Mouse (Mus musculus): ENCODE results near the gene Eif4e2.

The Eif4e2 gene

DNA sequence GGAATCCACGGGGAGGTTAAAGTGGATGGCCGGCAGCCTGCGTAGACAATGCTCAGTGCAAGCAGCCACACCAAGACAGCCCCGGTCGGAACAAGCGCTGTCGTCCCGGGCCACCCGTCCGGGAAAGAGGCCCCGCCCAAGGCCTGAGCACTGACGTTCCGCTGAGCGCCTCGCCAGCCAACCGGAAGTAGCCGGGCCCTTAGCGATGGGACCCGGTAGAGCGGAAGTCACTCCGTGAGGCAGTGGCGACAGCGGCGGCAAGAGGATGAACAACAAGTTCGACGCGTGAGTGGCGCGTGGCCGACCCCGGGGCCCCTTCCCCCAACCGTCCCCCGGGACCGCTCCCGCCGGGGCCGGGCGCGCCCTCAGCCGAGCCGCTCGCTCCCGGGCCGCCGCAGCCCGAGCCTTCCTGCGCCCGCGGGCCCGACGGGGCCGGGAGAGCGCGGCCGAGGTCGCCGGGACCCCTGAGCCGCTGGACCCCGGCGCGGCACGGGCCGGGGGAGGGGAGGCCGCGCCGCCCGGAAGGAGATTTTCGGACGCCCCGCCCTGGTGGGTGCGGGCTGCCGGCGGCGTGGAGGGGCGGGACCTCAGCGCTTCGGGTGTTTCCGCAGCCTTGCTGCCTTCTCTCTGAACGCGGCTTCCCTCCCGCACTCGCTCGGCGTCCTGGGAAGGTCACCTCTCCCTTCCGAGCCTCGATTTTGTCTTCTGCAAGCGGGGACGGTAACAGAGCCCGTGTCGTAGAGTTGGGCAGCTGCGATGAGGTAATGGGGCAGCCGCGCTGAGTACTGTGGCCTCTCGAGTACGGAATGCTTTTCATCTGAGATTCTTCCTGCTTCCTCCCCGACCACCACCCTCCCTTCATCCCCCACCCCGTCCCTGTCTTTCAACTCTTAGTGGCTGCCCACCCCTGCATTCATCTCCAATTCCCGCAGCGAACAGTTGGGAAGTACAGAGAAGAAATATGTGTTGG, at the start of gene Eif4e2:
Eif4e2 (plus strand) TSS at position 180 of the 970 bp plus-strand sequence.
- DNase-seq: peak; percentile 95

DNA sequence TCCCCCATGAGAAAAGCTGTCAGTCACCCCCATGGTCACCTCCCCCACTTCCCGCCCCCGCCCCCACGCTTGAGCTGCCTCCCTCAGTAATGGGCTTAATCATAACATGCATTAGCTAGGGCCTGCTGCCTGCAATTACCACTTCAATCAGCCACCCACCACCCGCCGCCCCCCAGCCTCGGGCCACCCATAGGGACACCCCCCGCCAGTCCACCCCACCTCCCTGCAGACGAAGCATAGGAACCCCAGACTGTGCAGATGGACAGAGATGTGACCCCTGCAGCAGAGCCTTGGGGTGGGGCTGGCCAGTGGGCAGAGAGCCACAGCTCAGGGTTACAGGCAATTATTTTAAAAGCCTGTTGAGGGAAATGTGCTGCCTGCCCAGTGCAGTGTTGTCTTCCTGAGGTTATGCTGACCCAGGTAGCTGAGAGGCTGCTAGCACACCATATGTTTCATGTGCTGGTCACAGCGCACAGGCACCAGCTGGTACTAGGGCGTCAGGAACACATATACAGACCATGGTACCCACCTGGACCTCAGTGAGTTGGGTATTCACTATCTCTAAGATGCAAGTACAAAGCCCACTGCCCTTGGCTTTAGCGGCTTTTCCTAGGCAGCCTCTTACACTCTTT, 49.4 kb upstream of the Eif4e2 start:
- no peak for DNase-seq

DNA sequence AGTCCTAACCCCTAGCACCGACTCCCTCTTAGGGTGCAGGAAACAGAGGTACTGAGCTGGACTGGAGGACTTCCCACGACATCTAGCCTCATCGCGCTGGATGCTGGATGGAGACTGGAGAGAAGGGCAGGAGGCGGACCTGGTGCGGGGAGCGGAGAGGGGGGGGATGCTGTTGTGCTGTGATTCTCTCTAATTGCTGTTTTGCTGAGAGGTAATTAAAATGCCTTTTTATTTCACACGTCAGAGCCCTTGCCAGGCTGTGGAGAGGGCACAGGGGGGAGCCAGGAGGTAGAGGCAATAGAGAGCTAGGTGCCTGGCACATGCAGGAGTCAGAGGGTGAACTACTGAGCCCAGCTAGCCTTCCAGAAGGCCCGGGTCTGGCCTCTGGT, 48.9 kb upstream of the Eif4e2 start:
- DNase-seq: no peak

DNA sequence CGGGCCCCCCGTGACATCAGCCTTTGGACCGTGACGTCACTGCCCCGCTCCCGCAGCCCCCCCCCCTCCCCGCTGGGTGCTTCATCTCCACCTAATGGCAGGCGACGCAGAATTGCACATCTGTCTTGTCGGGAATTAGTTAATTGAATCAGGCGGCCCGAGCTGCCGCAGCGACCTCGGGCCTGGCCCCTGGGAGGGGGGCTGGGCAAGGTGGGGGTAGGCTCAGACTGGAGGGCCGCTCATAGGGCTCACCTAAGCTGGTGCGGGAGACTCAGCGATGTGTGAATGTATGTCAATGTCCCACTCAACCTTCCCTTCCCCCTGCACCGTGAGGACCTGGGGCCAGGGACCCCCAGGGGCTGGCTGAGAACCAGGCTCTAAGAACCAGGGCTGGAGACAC, 43.3 kb upstream of the Eif4e2 start:
- DNase-seq: no peak

DNA sequence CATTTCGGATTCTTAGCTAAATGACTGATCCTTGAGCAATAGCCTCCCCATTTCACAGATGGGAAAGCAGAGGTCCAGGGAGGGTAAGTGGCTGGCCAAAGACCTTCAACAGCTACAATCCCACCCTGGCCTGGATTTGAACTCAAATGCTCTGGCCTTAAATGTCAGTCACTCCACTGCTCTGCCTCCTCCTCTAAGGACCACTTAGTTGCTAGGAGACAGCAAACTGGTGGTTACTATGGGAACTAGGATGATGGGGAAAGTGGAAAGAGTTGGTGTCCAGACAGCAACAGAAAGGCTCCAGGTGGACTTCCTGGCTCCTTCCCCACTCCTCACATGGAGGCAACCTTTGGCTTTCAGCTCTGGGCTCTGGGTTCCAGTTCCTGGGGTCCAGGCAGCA, 42.4 kb upstream of the Eif4e2 start:
- DNase-seq: no peak

DNA sequence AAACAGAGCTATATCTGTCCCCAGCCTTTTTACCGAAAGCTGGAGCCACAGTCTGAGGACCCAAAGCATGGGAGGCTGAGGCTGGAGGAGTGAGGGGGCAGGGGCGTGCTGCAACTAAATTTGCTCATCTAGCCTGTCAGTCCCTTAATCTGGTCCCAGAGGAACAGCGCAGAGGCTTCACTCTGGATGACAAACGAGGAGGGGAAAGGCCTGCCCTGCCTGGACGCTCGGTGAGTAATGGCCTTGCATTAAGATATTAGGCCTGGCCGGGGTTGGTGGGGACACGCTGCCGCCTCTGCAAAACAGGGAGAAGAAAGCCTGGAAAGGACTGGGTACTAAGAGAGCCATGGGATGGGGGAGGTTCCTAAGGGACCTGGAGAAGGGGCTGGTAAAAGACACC, 41.4 kb upstream of the Eif4e2 start:
- DNase-seq: no peak

DNA sequence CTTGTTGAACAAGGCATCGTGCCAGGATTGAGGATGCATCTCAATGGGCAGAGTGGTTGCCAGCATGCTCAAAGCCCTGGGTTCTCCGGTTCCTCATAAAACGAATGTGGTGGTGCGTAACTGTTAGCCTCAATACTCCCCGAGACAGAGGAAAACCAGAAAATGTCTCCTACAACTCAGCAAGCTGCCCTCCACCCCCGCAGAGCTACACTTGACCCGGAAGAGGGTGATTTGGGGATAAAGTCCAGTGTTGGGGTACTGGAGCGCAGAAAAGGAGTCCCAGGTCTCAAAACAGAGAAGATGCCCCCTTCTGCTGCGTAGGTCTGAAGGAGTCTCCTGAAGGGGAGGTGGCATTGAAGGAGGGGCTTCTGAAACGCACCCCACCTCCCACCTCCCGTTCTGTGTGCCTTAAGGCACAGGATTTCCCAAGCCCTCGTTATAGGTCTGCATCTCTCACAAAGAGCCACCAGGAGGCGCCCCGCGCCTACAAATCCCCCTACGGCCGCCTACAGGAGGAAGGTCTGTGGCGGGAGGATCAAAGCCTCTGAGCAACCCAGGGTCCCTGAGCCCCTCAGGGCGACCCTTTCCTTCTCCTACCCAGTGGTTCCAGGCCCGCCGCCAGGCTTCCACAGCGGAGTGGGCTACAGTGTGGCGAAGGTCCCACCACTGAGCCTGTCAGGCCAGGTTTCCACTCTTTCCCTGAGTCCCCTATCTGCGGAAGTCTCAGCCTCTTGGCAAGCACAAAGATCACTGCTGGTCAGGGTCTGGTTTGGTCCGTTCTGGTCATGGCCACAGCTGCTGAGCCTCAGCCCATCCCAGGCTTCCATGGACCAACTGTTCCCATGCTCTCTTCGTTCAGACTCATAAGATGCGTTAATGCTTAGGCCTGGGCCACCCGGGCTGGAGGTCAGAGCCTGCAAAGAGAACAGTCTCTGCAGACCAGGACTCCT, 39.4 kb upstream of the Eif4e2 start:
- DNase-seq: peak; percentile 75

DNA sequence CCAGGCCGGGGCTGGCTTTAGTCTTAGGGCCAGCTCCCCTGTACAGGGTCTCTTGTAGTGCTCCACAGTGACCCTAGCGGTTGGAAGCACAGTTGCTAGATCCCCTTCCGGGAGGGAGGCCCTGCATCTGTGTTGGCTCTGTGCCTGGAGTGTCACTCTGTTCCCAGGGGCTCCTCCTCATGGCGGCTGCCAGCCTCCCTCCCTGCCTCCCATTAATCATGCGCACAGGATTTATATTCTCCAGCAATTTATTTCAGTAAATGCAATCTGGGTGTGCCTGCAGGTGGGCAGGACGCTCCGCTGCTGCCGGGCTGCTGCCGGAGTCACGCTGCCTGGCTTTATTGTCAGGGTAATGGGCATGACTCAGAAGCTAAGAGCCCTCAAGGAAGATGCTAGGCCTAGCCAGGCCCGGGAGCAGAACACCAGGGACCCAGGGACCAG, 37.8 kb upstream of the Eif4e2 start:
- peak; percentile 69 for DNase-seq

DNA sequence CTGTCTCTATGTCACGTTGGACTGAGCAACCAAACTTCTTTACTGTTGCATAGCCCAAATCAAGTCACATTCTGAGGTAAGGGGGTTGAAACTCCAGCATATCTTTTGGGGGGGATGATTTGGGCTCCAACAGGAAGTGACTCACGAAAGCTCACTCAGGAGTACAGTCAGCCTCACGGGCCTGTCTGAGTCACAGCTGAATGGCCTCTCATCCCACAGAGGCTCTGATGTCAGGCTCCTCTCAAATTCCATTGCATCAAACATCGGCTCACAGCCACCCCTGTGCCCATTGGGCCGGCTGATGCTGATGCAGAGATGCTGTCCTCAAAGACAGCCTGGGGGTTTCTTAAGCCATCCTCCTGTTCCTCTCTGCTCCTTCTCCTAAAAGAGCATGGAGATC, 32.8 kb upstream of the Eif4e2 start:
- DNase-seq: no peak

DNA sequence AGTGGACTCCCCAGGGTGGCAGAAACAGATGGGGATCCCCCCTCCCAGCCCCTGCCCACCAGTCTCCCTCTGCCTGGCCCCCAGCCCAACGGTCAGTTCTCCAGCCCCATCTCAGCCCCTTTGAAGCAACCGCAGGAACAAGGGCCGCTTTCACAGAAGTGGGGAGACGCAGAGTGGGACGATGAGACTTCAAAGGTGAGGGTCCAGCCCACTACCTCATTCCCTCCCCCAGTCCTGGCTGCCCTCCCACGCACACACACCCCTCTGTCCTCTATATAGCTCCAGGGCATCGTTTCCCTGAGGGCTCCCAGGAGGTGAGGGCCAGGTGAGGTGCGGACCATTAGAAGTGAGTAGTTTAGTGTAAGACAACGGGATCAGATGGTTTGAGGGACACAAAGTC, 30.7 kb upstream of the Eif4e2 start, which contains the start of gene Prss56:
Prss56 (plus strand) TSS at position 301 of the 400 bp plus-strand sequence.
- no peak for DNase-seq

DNA sequence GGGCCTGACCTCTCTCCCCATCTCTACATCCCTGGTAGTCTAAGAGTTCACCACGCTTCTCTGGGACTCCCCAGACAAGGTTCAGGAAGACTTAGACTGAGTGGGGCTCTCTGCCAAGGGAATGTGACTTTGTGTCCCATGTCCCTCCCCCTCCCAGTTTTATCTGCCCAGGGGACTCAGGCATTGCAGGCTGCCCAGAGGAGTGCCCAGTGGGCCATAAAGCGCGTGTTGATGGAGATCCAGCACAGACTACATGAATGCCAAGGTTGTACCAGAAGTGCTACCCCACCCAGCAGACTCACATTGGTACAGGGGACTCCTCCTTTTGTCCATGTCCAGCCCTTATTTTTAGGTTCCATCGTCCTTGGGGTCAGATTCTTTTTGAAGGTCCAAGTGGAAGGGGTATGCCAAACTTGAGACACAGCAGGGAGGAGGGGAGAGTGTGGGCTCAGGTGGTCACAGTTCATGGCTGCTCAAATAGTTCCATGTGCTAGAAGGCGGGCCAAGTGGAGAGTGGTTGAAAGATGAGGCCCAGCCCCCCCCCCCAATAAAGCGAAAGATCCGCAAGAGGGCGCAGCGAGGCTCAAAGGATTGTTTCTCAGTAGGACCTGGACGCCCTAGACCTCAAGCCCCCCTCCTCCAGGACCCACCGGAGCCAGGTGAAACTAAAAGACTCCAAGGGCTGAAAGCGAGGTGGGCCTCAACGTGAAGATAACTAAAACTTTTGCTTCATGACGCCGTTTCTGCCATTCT, 29.5 kb upstream of the Eif4e2 start:
- DNase-seq: no peak

DNA sequence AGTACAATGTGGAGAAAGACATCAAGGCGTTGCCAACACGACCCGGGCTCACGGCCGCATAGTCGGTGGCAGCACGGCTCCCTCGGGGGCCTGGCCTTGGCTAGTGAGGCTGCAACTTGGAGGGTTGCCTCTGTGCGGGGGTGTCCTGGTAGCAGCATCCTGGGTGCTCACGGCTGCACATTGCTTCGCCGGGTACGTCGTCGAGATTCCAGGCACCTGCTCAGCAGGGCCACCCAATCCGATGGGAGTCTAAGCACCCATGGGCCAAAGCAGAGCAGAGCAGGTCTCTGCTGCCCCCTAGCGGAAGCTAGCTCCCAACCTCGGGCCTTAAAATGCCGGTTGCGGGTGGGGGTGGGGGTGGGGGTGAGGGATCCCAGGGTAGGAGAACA, 29.0 kb upstream of the Eif4e2 start:
- DNase-seq: peak; percentile 81

DNA sequence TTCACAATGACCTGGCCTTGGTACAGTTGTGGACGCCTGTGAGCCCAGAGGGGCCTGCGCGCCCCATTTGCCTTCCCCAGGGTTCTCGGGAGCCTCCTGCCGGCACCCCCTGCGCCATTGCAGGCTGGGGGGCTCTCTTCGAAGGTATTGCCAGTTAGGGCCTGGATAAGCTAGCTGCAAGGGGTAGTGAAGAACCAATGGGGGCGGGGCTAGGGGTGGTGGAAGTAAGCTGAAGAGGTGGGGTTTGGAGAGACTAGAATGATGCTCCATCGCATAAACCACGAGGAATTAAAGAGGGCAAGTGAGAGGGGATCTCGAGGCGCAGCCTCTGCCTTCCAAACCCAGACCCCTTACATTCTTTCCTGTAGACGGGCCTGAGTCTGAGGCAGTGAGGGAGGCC, 28.2 kb upstream of the Eif4e2 start:
- DNase-seq: no peak

DNA sequence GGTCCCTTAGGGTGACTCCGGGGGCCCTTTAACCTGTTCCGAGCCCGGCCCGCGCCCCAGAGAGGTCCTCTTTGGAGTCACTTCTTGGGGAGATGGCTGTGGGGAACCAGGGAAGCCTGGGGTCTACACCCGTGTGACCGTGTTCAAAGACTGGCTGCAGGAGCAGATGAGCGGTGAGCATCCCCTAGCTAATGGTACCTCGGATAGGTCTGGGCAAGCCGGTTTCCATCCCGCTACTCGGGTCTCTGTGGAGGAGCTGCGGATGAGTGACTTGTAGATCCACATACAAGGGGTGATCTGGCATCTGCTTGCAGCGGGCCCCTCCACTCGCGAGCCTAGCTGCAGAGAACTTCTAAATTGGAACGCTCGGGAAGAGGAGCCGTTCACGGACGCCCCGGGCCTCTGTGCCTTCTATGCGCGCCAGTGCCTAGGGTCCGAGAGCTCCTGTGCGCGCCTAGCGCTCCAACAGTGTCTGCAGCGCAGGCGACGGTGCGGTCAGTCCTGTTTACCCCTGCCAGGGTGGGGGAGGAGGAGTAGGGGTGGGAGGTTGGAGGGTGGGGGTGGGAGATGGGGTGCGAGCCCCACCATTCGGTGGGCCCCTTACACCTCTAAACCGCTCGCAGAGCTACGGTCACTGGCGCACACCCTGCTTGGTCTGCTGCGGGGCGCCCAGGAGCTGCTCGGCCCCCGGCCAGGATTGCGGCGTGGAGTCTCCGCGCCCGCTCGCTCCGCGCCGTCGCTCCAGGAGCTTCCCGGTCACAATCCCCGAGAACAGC, 27.3 kb upstream of the Eif4e2 start:
- no peak for DNase-seq

DNA sequence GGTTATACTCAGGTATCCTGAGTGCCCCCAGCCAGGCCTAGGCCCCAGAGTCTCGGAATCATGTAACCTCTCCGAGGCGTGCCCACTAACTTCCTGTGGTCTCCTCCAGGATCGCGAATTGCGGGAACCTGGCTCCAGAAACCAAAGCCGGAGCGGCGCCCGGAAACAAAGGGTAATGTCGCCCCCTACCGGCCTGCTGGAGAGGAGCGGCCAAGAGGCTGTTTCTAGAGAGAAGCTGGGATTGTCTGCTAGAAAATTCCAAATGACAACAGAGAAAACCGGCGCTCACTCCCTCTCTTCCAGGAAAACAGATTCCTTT, 26.7 kb upstream of the Eif4e2 start:
- peak; percentile 78 for DNase-seq

DNA sequence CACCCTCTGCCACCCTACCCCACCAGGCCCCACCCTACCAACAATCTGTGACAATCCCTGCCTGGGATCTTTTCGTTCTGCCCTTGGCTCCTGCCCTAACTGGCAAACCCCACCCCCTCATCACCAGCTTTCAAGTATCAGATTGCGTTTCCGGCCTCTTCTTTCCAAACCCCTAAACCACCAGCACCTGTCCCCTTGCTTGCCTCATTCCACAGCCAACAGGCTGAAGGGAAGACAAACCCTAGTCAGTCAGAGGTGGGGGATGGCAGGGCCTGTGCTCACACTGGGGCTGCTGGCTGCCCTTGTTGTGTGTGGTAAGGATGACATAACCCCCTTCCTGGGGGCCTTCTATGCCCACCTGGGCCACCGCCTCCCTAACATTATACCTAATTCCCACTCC, 23.3 kb upstream of the Eif4e2 start, which contains the start of gene Chrnd:
Chrnd (plus strand) TSS at position 179 of the 400 bp plus-strand sequence.
- no peak for DNase-seq

DNA sequence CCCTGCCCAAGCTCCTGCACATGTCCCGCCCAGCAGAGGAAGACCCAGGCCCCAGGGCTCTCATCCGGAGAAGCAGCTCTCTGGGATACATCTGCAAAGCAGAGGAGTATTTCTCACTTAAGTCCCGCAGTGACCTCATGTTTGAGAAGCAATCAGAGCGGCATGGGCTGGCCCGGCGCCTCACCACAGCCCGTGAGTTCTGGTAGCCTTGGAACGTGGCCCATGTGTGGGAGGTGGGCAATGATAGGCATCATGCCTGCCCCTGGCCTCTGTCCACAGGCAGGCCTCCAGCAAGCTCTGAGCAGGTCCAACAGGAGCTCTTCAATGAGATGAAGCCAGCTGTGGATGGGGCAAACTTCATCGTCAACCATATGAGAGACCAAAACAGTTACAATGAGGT, 16.4 kb upstream of the Eif4e2 start:
- DNase-seq: no peak

DNA sequence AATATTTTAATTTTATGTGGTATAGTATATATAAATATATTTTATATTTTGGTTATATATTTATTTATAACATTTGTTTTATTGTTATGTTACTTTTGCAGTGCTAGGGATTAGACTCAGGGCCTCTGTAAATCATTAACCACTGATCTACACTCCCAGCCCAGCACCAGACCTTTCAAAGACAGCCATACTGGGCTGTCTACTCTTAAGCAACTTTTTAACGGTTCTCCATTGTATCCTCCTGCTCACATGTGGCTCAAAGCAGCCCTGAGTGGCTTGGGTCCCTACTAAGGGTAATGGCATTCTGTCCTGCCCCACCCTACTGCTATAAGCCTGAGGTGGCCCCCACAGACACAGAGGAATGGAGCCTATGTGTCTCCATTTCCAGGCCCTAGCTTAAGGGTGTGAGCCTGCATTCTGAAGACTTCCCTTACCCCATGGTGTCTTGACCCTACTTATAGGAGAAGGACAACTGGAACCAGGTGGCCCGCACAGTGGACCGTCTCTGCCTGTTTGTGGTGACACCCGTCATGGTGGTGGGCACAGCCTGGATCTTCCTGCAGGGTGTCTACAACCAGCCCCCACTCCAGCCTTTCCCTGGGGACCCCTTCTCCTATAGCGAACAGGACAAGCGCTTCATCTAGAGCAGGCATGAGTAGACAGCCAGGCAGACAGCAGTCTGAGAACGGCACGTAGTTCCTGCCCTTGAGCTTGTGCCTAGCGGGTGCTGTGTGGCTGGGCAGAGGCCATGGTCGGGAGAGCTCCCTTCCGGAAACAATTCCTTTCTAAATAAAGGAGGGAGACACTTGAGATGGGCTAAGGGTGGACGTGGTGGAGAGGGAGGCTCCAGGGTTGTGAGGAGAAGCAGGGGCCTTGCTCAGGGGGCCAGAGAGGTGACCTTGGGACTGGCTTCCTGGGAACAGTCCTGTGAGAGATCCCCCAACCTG, 15.3 kb upstream of the Eif4e2 start:
- DNase-seq: no peak

DNA sequence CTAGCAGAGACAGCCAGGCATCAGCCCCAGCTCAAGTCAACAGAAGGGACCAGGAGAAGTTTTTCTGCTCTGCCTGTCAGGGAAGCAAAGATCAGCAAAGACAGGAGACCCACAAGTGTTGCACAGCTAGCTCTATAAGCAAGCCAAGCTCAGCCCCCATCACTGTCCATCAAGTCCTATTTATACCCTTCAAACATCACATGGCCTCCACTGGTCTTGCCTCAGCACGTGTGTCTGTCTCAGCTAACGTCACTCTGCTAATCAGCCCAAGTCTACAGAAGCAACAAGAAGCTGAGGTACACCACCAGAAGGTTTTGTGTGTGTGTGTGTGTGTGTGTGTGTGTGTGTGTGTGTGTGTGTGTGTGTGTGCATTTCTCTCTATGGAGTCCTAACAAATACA, 12.9 kb upstream of the Eif4e2 start:
- DNase-seq: no peak

DNA sequence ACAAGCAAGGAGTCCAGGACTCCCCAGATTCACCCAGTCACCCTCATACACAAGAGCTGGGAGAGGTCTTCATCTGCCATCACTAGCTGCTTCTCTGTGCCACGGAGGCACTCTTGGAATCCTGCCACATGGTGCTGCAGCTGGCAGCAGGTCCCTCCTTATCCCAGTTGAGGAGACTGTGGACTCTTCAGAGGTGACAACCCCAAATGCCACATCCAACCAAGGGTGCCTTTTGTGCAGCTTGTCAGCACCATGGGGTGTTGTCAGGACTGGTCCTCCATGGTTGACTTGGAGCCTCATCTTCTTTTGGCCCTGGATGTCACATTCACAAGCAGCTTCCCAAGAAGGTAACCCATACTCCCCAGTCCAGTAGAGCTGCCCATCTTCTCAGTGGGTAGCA, 11.9 kb upstream of the Eif4e2 start:
- DNase-seq: no peak
